Mouse (Mus musculus) thymus, postnatal 0 days (tissue): ENCODE data around the gene Zfyve28. TPM values are rescaled to one million over a fixed set of nuclear protein-coding genes. Genes with fewer than 3 reads are reported as not detected.

Experiments used
- DNase-seq: peaks from one replicate; pipeline ENCODE4 v3.0.0-alpha.2; 2015; ENCODE audit warnings: low spot score
- polyA plus RNA-seq: library from polyadenylated mRNA; unstranded; fragments of >200 nt; fragmentation: Nextera tagmentation; extraction: Ambion mirVana; gene quantifications from 2 replicates; pipeline ENCODE4 v1.2.1, GENCODE M21; 2015

Gene Zfyve28
- polyA plus RNA-seq, 1 experiment from 2014 or later, result 12.7 TPM

GRCm38 (mm10) chr5:34252967-34253519 lies 35.2 kb downstream of the Zfyve28 start:
- no peak for DNase-seq

GRCm38 (mm10) chr5:34252307-34252966 lies 35.8 kb downstream of the Zfyve28 start:
- DNase-seq, result peak; percentile 64

GRCm38 (mm10) chr5:34251794-34252193 lies 36.5 kb downstream of the Zfyve28 start:
- DNase-seq, result no peak

GRCm38 (mm10) chr5:34250090-34250489 lies 38.2 kb downstream of the Zfyve28 start:
- peak; percentile 44 for DNase-seq

- peak; percentile 62 for DNase-seq
Measured at GRCm38 (mm10) chr5:34249132-34249531, 39.1 kb downstream of the Zfyve28 start.

- no peak for DNase-seq
Measured at GRCm38 (mm10) chr5:34246443-34246842, 41.8 kb downstream of the Zfyve28 start.

GRCm38 (mm10) chr5:34243062-34243461 lies 45.2 kb downstream of the Zfyve28 start:
- DNase-seq, result no peak

- DNase-seq, result peak; percentile 74
Measured at GRCm38 (mm10) chr5:34242224-34242963, 45.9 kb downstream of the Zfyve28 start.

- no peak for DNase-seq
Measured at GRCm38 (mm10) chr5:34238444-34238843, 49.8 kb downstream of the Zfyve28 start.

GRCm38 (mm10) chr5:34235898-34236420 lies 52.3 kb downstream of the Zfyve28 start:
- DNase-seq, result peak; percentile 84

- DNase-seq, result no peak
Measured at GRCm38 (mm10) chr5:34235056-34235455, 53.2 kb downstream of the Zfyve28 start.

GRCm38 (mm10) chr5:34233221-34233515 lies 55.1 kb downstream of the Zfyve28 start:
- no peak for DNase-seq

GRCm38 (mm10) chr5:34232481-34233220 lies 55.6 kb downstream of the Zfyve28 start:
- DNase-seq, result peak; percentile 78

GRCm38 (mm10) chr5:34231901-34232300 lies 56.3 kb downstream of the Zfyve28 start:
- DNase-seq, result peak; percentile 52

GRCm38 (mm10) chr5:34230599-34231485 lies 57.4 kb downstream of the Zfyve28 start:
- peak; percentile 29 for DNase-seq

- DNase-seq, result no peak
Measured at GRCm38 (mm10) chr5:34229503-34229902, 58.7 kb downstream of the Zfyve28 start.

- DNase-seq, result no peak
Measured at GRCm38 (mm10) chr5:34225516-34225915, 62.7 kb downstream of the Zfyve28 start.

GRCm38 (mm10) chr5:34224515-34224914 lies 63.7 kb downstream of the Zfyve28 start:
- no peak for DNase-seq

- DNase-seq, result no peak
Measured at GRCm38 (mm10) chr5:34220001-34220400, 68.2 kb downstream of the Zfyve28 start.

GRCm38 (mm10) chr5:34218672-34219071 lies 69.6 kb downstream of the Zfyve28 start:
- no peak for DNase-seq

GRCm38 (mm10) chr5:34217756-34218155 lies 70.5 kb downstream of the Zfyve28 start:
- DNase-seq, result no peak
